Mouse (Mus musculus): ENCODE data around the gene Ccdc27. TPM values are rescaled to one million over a fixed set of nuclear protein-coding genes. Genes with fewer than 3 reads are reported as not detected.
A peak's percentile ranks its signal among the peaks of the same experiment; 100 is the strongest.

Ccdc27 gene
- polyA plus RNA-seq, 1 experiment, result 0.08 TPM

DNA sequence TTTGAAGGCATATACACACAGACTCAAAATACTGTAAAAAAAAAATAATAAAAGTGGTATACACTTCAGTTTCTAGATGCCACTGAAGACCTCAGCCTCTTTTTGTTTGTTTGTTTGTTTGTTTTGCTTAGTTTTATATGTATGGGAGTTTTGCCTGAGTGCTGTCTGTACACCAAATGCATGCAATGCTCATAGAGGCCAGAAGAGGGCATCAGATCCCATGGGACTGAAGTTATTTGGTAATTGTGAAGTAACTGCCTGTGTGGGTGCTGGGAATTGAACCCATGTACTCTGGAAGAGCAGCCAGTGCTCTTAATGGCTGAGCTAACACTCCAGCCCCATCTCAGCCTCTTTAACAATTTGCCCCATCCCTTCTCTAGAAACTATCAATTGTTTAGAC is 13.8 kb downstream of the Ccdc27 start:
- Histone ChIP-seq H3K27me3 (ENCODE audit: control insufficient read depth, insufficient read depth, low read length) (no peaks in the 10 kb centered on the region), H3K36me3 (ENCODE audit: control insufficient read depth, insufficient read depth, low read length) (no peaks in the 10 kb centered on the region), H3K4me3 (ENCODE audit: control insufficient read depth, insufficient read depth, low read length) (no peak overlapping the region), H3K27ac (ENCODE audit: control insufficient read depth, insufficient read depth, low read length) (no peak overlapping the region), H3K4me1 (replicated peaks; ENCODE audit: control insufficient read depth, insufficient read depth, low read length) (0 out of 2 replicates have a peak, but pooled peaks cover 5% of the 10 kb centered on the region)
- no peak for DNase-seq
- no peak for TF ChIP-seq CTCF (IDR thresholded peaks at IDR 0.05; ENCODE audit: borderline replicate concordance, control insufficient read depth, extremely low read depth, insufficient read depth, low read length, poor library complexity)
- no peak for TF ChIP-seq POLR2A (IDR thresholded peaks at IDR 0.05; ENCODE audit: control insufficient read depth, extremely low read depth, insufficient read depth, low read length, poor library complexity)

GRCm38 (mm10) chr4:154028066-154028465 is 14.4 kb downstream of the Ccdc27 start:
- TF ChIP-seq CTCF (IDR thresholded peaks at IDR 0.05; ENCODE audit: borderline replicate concordance, control insufficient read depth, extremely low read depth, insufficient read depth, low read length, poor library complexity) (no peak), POLR2A (IDR thresholded peaks at IDR 0.05; ENCODE audit: control insufficient read depth, extremely low read depth, insufficient read depth, low read length, poor library complexity) (no peak)
- Histone ChIP-seq H3K4me3 (ENCODE audit: control insufficient read depth, insufficient read depth, low read length) (no peak overlapping the region), H3K27me3 (ENCODE audit: control insufficient read depth, insufficient read depth, low read length) (no peaks in the 10 kb centered on the region), H3K36me3 (ENCODE audit: control insufficient read depth, insufficient read depth, low read length) (no peaks in the 10 kb centered on the region), H3K4me1 (replicated peaks; ENCODE audit: control insufficient read depth, insufficient read depth, low read length) (0 out of 2 replicates have a peak, but pooled peaks cover 5% of the 10 kb centered on the region), H3K27ac (ENCODE audit: control insufficient read depth, insufficient read depth, low read length) (no peak overlapping the region)
- WGBS, result 88% methylated on average over 7 of the region's 7 CpGs
- no peak for DNase-seq

GRCm38 (mm10) chr4:154026441-154026761 is 16.1 kb downstream of the Ccdc27 start:
- Histone ChIP-seq H3K36me3 (ENCODE audit: control insufficient read depth, insufficient read depth, low read length) (no peaks in the 10 kb centered on the region), H3K4me3 (ENCODE audit: control insufficient read depth, insufficient read depth, low read length) (no peak overlapping the region), H3K27ac (ENCODE audit: control insufficient read depth, insufficient read depth, low read length) (no peak overlapping the region), H3K4me1 (replicated peaks; ENCODE audit: control insufficient read depth, insufficient read depth, low read length) (0 out of 2 replicates have a peak, but pooled peaks cover 5% of the 10 kb centered on the region), H3K27me3 (ENCODE audit: control insufficient read depth, insufficient read depth, low read length) (no peaks in the 10 kb centered on the region)
- TF ChIP-seq POLR2A (IDR thresholded peaks at IDR 0.05; ENCODE audit: control insufficient read depth, extremely low read depth, insufficient read depth, low read length, poor library complexity), result no peak
- TF ChIP-seq CTCF (IDR thresholded peaks at IDR 0.05; ENCODE audit: borderline replicate concordance, control insufficient read depth, extremely low read depth, insufficient read depth, low read length, poor library complexity), result no peak
- WGBS, result 31% methylated on average over 2 of the region's 2 CpGs
- no peak for DNase-seq

DNA sequence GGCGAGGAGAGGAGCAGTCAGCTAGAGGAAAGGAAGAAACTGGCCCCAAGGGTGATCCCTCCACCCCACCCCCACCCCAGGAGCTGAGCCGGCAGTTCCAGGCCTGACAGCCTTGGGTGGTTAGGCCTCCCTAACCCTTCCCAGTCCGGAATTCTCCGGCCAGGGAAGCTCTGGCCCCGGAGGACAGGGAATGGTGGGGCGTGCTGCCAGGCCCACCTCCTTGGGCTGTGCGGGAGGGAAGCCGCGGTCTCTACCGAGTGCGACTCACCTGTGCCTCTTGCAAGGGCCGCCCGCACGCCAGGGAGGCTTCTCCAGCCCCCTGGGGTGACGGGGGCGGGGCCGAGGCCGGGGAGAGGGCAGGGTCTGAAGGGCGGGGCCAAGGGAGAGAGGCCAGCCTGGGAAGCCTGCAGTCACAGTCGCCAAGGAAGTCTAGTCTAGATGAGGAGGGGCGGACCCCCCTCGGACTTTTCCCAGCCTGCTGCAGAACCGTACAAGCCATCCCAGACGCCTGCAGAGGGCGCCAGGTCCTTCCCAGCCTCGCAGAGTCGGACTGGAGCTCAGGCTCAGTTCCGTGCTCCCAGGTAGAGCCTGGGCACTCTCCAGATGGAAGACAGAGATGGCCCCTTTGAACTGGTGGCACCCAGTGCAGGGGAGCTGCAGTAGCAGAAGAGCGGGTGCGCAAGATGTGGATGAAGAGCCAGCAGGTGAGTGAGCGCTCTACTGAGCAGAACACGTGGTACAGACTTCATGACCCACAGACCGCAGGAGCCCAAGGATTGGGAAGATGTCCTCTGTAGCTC is 16.6 kb downstream of the Ccdc27 start, which contains the start of gene Smim1:
Gene Smim1, minus strand, starts transcription at position 590 of the 800 bp plus-strand sequence.
- Histone ChIP-seq H3K36me3 (ENCODE audit: control insufficient read depth, insufficient read depth, low read length) (0 out of 2 replicates have a peak, but pooled peaks cover 3% of the 10 kb centered on the region), H3K27ac (ENCODE audit: control insufficient read depth, insufficient read depth, low read length) (no peak within 1 kb of the TSS), H3K4me3 (ENCODE audit: control insufficient read depth, insufficient read depth, low read length) (no peak within 1 kb of the TSS; the same call in 1 of the 2 replicates), H3K27me3 (ENCODE audit: control insufficient read depth, insufficient read depth, low read length) (no peaks in the 10 kb centered on the region), H3K4me1 (replicated peaks; ENCODE audit: control insufficient read depth, insufficient read depth, low read length) (0 out of 2 replicates have a peak, but pooled peaks cover 5% of the 10 kb centered on the region)
- WGBS, result 11% methylated on average over 33 of the region's 33 CpGs
- TF ChIP-seq POLR2A (IDR thresholded peaks at IDR 0.05; ENCODE audit: control insufficient read depth, extremely low read depth, insufficient read depth, low read length, poor library complexity) (no peak), CTCF (IDR thresholded peaks at IDR 0.05; ENCODE audit: borderline replicate concordance, control insufficient read depth, extremely low read depth, insufficient read depth, low read length, poor library complexity) (no peak)
- DNase-seq, result peak; percentile 19

DNA sequence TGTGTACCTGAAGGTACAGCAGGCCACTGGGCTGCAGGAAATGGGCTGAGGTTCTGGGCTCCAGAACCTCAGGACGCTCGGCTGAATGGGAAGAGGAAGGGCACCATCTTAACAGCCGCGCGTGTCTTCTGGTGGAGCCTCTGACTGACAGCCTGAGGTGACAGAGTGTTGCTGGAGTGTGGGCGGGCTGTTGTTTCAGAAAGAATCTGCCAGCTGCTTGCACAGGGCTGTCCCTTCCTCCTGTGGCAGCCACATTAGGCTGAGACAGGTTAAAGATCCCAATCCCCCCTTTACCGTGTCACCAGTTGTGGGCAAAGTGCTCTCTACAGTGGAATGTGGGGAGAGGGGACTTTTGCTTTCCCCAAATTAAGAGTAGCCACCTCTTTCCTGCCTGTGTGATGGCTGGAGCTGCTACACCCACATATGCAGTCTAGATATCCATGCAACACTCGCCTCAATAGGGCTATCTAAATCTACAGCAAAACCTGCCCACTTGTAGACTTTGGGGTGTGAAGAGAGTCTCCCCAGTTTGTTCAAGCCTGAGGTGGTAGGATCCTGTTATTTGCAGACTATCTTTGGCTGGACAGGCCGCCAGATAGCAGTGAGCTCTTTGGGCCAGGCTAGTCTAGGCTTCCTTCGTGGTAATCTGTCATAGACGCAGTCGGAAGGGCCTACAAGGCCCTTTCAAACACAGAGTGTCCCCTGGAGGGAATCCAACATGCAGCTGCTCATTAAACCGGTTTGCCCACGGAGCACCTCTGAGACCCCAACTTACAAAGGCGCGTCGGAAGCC is 17.6 kb downstream of the Ccdc27 start:
- Histone ChIP-seq H3K4me1 (replicated peaks; ENCODE audit: control insufficient read depth, insufficient read depth, low read length) (0 out of 2 replicates have a peak, but pooled peaks cover 5% of the 10 kb centered on the region), H3K36me3 (ENCODE audit: control insufficient read depth, insufficient read depth, low read length) (peaks cover 10% of the 10 kb centered on the region; the same call in 1 of the 2 replicates), H3K4me3 (ENCODE audit: control insufficient read depth, insufficient read depth, low read length) (no peak overlapping the region), H3K27me3 (ENCODE audit: control insufficient read depth, insufficient read depth, low read length) (no peaks in the 10 kb centered on the region), H3K27ac (ENCODE audit: control insufficient read depth, insufficient read depth, low read length) (no peak overlapping the region)
- no peak for DNase-seq
- no peak for TF ChIP-seq CTCF (IDR thresholded peaks at IDR 0.05; ENCODE audit: borderline replicate concordance, control insufficient read depth, extremely low read depth, insufficient read depth, low read length, poor library complexity)
- no peak for TF ChIP-seq POLR2A (IDR thresholded peaks at IDR 0.05; ENCODE audit: control insufficient read depth, extremely low read depth, insufficient read depth, low read length, poor library complexity)
- 63% methylated on average over 17 of the region's 17 CpGs for WGBS

All from thymus, adult 2 months (tissue).